Mouse (Mus musculus) intestine, embryonic 14.5 days (tissue): Measurements from ENCODE around the gene Dock2. TPM values are rescaled to one million over a fixed set of nuclear protein-coding genes. Genes with fewer than 3 reads are reported as not detected.

Experiments
- ATAC-seq: fragments of 200-750 bp; cut with Nextera tagmentation; replicated peaks from 2 replicates; pipeline ENCODE4 v1.8.0; 2017; ENCODE audit warnings: low read depth, moderate number of reproducible peaks, moderate TSS enrichment, moderate library complexity; ENCODE audit not compliant: low FRiP score, low TSS enrichment
- DNase-seq: peaks from one replicate; pipeline ENCODE4 v3.0.0-alpha.2; 2018; ENCODE audit warnings: low spot score
- H3K27ac ChIP-seq: fragments of 300-500 bp; sonication (generic); 2 replicates; pipeline ENCODE4 v1.5.1; 2014; ENCODE audit warnings: low read depth, mild to moderate bottlenecking, control low read depth
- H3K27me3 ChIP-seq: fragments of 300-500 bp; sonication (generic); replicated peaks from 2 replicates; pipeline ENCODE4 v1.6.1; 2014; ENCODE audit warnings: low read length, control low read depth; ENCODE audit not compliant: control insufficient read depth, insufficient read depth
- H3K36me3 ChIP-seq: fragments of 300-500 bp; sonication (generic); 2 replicates; pipeline ENCODE4 v1.6.1; 2014; ENCODE audit warnings: low read length, control low read depth; ENCODE audit not compliant: control insufficient read depth, insufficient read depth
- H3K4me1 ChIP-seq: fragments of 300-500 bp; sonication (generic); replicated peaks from 2 replicates; pipeline ENCODE4 v1.6.1; 2014; ENCODE audit warnings: low read length, control low read depth, mixed read lengths; ENCODE audit not compliant: control insufficient read depth, insufficient read depth
- H3K4me2 ChIP-seq: fragments of 300-500 bp; sonication (generic); 2 replicates; pipeline ENCODE4 v1.6.1; 2014; ENCODE audit warnings: low read length
- H3K4me3 ChIP-seq: fragments of 300-500 bp; sonication (generic); 2 replicates; pipeline ENCODE4 v1.5.1; 2014; ENCODE audit warnings: low read depth, low read length, control low read depth, mixed read lengths
- H3K9ac ChIP-seq: fragments of 300-500 bp; sonication (generic); 2 replicates; pipeline ENCODE4 v1.6.1; 2014; ENCODE audit warnings: mild to moderate bottlenecking, low read length
- H3K9me3 ChIP-seq: fragments of 300-500 bp; sonication (generic); 2 replicates; pipeline ENCODE4 v1.6.1; 2016; ENCODE audit warnings: low read length, control low read depth; ENCODE audit not compliant: control insufficient read depth
- WGBS: fragments of 180-500 bp; shearing (Covaris S2); extraction: QIAGEN DNeasy Blood & Tissue Kit; methylation state at CpG from one replicate; pipeline ENCODE4 v1.1.7; 2014; 5-methylcytosine and 5-hydroxymethylcytosine counted together
- polyA plus RNA-seq: library from polyadenylated mRNA; unstranded; fragments of >200 nt; fragmentation: Nextera tagmentation; extraction: Ambion mirVana; gene quantifications from 2 replicates; pipeline ENCODE4 v1.2.1, GENCODE M21; 2014

Gene Dock2
- polyA plus RNA-seq, 1 experiment from 2014 or later: 1.5 TPM

DNA sequence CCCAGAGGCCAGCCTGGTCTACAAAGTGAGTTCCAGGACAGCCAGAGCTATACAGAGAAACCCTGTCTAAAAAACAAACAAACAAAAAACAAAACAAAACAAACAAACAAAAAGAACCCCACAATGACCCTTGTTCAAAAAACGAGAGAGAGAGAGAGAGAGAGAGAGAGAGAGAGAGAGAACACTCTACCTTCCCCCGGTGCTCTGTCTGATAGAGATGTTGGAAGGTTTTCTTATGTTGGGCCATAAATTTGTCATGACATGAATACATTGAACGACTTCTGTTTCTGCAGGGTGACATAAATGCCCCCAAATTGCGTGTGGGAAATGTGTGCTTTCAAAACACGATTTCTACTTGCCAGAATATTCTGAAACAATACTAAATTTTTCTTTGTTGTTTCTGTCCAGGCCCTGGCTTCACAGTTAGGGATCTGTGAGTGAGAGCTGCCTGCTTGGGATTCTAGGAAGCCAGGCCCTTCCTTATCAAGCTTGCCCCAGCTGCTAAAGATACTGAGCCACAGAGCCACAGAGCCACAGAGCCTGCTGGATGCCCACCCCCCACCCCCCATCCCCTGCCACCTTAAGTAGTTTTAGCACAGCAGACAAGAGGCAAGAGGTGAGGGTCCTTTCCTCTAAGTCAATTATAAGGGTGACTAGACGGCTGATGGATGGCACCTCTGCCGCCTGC, 451.2 kb downstream of the Dock2 start:
- Histone ChIP-seq H3K9me3 (no peaks in the 10 kb centered on the region), H3K4me2 (no peak overlapping the region), H3K36me3 (no peaks in the 10 kb centered on the region), H3K27ac (no peak overlapping the region), H3K9ac (no peak overlapping the region), H3K4me3 (no peak overlapping the region), H3K4me1 (no peaks in the 10 kb centered on the region), H3K27me3 (no peaks in the 10 kb centered on the region)
- no peak for ATAC-seq
- 48% methylated on average over 7 of the region's 7 CpGs for WGBS
- no peak for DNase-seq

DNA sequence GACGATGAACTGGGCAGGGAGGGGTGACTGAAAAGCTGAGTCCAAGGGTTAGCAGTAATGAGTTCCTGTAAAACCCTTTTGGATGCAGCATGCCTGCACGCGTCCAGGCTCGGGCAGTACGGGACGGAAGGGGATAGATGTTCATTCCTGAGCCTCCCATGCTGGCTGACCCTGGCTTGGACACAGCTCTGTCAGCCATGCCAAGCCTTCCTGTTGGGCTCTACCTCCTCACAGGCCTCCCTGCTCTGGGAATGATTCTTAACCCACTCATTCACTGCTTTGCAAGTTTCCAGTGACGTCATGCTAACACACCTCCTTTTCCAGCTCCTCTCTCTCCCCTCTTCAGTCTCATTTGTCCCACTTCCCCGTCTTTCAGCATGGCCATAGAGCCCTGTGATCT, 460.0 kb downstream of the Dock2 start:
- Histone ChIP-seq H3K4me2 (no peak overlapping the region), H3K27me3 (no peaks in the 10 kb centered on the region), H3K9me3 (no peaks in the 10 kb centered on the region), H3K27ac (no peak overlapping the region), H3K4me1 (no peaks in the 10 kb centered on the region), H3K36me3 (no peaks in the 10 kb centered on the region), H3K4me3 (no peak overlapping the region), H3K9ac (no peak overlapping the region)
- 82% methylated on average over 8 of the region's 8 CpGs for whole genome bisulfite sequencing
- ATAC-seq (no peak), DNase-seq (no peak)

DNA sequence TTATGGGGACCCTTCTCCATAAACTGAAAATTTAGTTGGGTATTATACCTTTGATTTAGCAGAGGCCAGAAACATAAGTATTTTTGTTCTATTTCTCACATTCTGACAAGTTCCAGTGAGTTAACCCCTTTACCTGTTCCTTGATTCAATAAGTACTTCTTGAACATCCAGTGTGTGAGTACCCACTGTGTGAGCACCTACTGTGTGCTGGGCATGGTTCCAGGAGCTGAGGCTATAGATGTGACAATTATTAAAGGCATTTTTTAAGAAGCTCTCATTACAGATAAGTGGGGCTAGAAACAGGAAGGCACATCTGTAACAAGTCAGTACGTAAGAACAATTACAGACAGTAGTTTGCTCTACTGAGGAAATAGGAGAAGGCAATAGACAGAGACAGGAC, 464.4 kb downstream of the Dock2 start:
- H3K27ac ChIP-seq: no peak overlapping the region
- WGBS: 80% methylated on average over 1 of the region's 1 CpGs
- no peaks in the 10 kb centered on the region for H3K36me3 ChIP-seq
- no peaks in the 10 kb centered on the region for H3K4me1 ChIP-seq
- DNase-seq (no peak), ATAC-seq (no peak)
- H3K4me2 ChIP-seq: no peak overlapping the region
- H3K9me3 ChIP-seq: no peaks in the 10 kb centered on the region
- no peak overlapping the region for H3K9ac ChIP-seq
- H3K4me3 ChIP-seq: no peak overlapping the region
- no peaks in the 10 kb centered on the region for H3K27me3 ChIP-seq

DNA sequence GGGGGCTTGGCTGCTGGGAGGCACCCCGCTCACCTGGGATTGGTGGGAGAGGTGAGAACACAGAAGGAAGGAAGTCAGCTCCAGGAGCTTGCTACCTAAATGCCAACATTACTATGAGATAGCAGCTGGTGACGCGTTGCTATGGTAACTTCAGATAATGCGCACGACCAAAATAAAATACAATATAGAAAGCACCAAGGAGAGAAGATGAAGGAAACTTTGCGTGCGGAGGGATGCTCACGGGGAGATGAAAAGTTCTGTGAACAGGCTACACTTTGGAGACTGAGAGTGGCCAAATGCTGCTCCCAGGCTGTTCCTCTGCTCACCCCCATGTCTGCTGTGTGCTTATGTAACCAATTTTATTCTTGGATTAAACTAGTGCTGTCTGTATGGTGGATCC, 466.7 kb downstream of the Dock2 start:
- DNase-seq: no peak
- 80% methylated on average over 8 of the region's 8 CpGs for WGBS
- Histone ChIP-seq H3K9me3 (no peaks in the 10 kb centered on the region), H3K27ac (no peak overlapping the region), H3K9ac (no peak overlapping the region), H3K4me1 (no peaks in the 10 kb centered on the region), H3K36me3 (no peaks in the 10 kb centered on the region), H3K27me3 (no peaks in the 10 kb centered on the region), H3K4me3 (no peak overlapping the region), H3K4me2 (no peak overlapping the region)
- no peak for ATAC-seq

DNA sequence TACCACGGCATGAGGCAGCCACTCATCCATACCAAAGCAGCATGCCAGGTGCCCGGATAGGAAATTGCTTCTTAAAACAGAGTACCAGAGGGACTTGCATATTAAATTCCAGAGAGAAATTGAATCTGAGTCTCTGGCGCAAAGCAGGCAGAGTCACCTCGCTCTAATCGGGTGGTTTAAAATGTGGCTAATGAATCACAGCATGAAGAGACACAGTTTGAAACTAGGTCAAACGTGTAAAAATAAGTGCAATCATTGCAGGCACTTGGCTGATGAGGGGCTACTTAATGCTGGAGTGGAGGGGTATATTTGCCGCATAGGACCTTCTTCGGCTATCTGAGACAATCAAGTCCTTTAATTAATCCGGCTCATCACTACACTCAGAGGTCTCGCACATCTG, 467.5 kb downstream of the Dock2 start:
- Histone ChIP-seq H3K9me3 (no peaks in the 10 kb centered on the region), H3K4me2 (no peak overlapping the region)
- 84% methylated on average over 10 of the region's 10 CpGs for WGBS

DNA sequence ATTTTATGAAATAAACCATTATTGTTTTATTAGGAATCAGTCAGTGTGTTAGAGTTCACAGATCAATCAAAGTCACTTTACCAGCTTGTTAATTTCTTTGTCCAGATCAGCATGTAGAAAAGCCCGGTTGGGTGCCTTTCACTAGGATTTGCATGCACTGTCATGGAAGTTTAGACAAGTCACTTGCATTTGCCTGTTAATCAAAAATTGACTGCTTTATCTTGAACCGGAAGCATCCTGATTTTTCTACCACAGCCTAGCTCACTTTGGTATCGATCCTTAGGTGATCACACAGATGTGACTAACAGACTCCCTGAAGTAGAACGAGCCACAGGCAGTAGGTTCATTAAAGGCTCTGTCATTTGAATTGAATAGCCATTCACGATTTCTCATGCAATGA, 468.3 kb downstream of the Dock2 start:
- no peak for DNase-seq
- 33% methylated on average over 5 of the region's 5 CpGs for WGBS
- H3K4me2 ChIP-seq: no peak overlapping the region
- no peak overlapping the region for H3K9ac ChIP-seq
- no peak overlapping the region for H3K4me3 ChIP-seq
- no peaks in the 10 kb centered on the region for H3K36me3 ChIP-seq
- H3K4me1 ChIP-seq: no peaks in the 10 kb centered on the region
- no peak overlapping the region for H3K27ac ChIP-seq
- no peaks in the 10 kb centered on the region for H3K27me3 ChIP-seq
- H3K9me3 ChIP-seq: no peaks in the 10 kb centered on the region
- no peak for ATAC-seq

More for the DNA sequence above, 467.5 kb downstream of the Dock2 start:
- Histone ChIP-seq H3K9ac (no peak overlapping the region), H3K4me3 (no peak overlapping the region), H3K36me3 (no peaks in the 10 kb centered on the region), H3K4me1 (no peaks in the 10 kb centered on the region), H3K27me3 (no peaks in the 10 kb centered on the region), H3K27ac (no peak overlapping the region)
- DNase-seq (no peak), ATAC-seq (no peak)

DNA sequence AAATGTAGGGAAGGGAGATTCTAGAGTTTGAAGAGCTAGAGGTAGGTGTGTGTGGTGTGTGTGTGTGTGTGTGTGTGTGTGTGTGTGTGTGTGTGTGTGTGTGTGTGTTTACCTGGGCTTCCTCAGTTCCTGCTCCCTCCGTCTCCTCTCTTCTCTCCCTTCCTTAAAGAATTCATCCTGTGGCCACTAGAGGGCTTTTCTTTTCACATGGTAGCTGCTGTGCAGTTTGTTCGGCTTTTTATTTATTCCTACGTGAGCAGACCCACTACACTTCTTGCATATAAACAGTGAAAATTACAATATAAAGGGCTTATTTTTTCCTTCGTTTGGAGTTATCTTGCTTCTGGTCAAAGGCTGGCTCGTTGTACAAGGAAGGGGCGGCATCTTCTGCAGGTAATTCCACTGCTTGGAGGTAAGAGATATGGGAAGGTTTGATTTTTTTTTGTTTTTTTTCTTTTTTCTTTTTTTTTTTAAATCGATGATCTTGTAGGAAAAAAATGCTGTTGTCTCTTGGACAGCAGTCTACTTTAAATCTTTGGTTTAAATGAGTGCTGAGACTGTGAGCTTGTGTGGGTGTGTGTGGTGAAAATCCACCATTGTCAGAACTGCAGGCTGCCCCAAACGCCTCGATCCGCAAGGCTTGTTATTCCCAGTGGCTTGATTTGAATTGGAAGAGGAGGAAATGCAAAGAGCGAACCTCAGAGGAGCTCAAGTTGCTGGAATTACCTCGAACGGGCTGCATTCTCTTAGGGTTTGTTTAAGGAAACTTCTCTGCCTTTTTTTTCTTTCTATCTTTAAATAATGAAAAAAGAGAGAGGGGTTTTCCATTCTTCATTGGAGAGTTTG, 468.9 kb downstream of the Dock2 start, which contains the start of gene Fam196b:
Gene Fam196b, plus strand, starts transcription at position 289 of the 846 bp plus-strand sequence.
- Histone ChIP-seq H3K4me2 (peak within 1 kb of the TSS; percentile 53), H3K27me3 (no peaks in the 10 kb centered on the region), H3K27ac (no peak within 1 kb of the TSS), H3K4me1 (no peaks in the 10 kb centered on the region), H3K36me3 (no peaks in the 10 kb centered on the region), H3K4me3 (peak within 1 kb of the TSS; percentile 22), H3K9ac (no peak within 1 kb of the TSS), H3K9me3 (no peaks in the 10 kb centered on the region)
- DNase-seq (no peak), ATAC-seq (0 out of 2 replicates have a peak, but pooled peaks have one; percentile 43)
- WGBS: 4% methylated on average over 13 of the region's 13 CpGs

DNA sequence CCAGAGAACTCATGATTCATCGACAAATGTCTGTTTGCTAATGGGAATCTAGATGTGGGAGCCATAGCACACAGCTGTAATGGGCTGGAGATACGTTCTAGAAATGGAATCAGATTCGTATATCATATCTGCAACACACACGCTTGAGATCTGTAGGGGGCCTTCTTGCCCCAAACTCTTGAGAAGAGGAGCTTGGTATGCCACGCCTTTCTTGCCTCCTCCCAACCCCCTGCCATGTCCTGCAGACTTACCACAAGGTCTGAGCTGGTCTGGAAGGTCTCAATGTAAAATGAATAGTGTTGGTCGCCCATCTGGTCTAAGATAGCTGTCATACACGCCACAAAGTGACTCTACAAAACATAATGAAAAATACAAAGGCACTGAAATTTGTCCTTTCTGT, 471.5 kb downstream of the Dock2 start:
- ATAC-seq (no peak), DNase-seq (no peak)
- 63% methylated on average over 7 of the region's 7 CpGs for WGBS
- no peaks in the 10 kb centered on the region for H3K27me3 ChIP-seq
- H3K9ac ChIP-seq: no peak overlapping the region
- no peaks in the 10 kb centered on the region for H3K4me1 ChIP-seq
- H3K9me3 ChIP-seq: no peaks in the 10 kb centered on the region
- no peak overlapping the region for H3K4me3 ChIP-seq
- H3K36me3 ChIP-seq: no peaks in the 10 kb centered on the region
- H3K4me2 ChIP-seq: no peak overlapping the region
- no peak overlapping the region for H3K27ac ChIP-seq
